Mouse (Mus musculus): ENCODE measurements at regions not wholly inside any gene's neighbourhood (a gene's known extent, or its start where the extent isn't known, plus 50 kb on each side); places are given as distances from the start of the nearest gene placed in this dataset.

- Histone ChIP-seq H3K4me2 (no peak overlapping the region), H3K4me3 (no peak overlapping the region), H3K27ac (no peak overlapping the region), H3K9me3 (no peaks in the 10 kb centered on the region), H3K4me1 (no peaks in the 10 kb centered on the region), H3K36me3 (no peaks in the 10 kb centered on the region), H3K27me3 (no peaks in the 10 kb centered on the region), H3K9ac (no peak overlapping the region)
- WGBS = 78% methylated on average over 3 of the region's 3 CpGs
- no peak for ATAC-seq (ENCODE audit: insufficient number of reproducible peaks, low FRiP score, low TSS enrichment, low read depth)
Measured at GRCm38 (mm10) chr8:128148351-128148942, 210.0 kb upstream of the Nrp1 start.

DNA sequence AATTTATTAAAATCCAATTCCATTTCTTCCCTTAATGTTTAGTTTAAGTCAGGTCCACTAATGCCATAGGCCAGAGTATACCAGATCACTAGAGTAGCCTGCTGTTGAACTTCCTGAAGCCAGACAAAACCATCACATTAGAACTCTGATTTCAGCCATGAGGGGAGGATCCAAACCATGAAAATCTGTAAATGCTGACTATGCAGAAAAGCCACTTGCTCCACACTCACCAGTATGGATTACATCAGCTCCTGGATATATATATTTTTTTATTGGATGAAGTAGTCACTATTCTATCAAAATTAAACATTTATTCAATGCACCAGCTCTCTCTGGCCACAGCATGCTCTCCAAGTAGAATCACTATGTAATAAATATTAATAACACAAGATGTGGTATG lies 202.8 kb upstream of the Nrp1 start:
- no peak overlapping the region for H3K9ac ChIP-seq
- H3K27me3 ChIP-seq = no peaks in the 10 kb centered on the region
- no peak overlapping the region for H3K4me3 ChIP-seq
- no peaks in the 10 kb centered on the region for H3K36me3 ChIP-seq
- no peak overlapping the region for H3K4me2 ChIP-seq
- no peaks in the 10 kb centered on the region for H3K4me1 ChIP-seq
- H3K9me3 ChIP-seq = no peaks in the 10 kb centered on the region
- no peak for ATAC-seq (ENCODE audit: insufficient number of reproducible peaks, low FRiP score, low TSS enrichment, low read depth)
- H3K27ac ChIP-seq = no peak overlapping the region

DNA sequence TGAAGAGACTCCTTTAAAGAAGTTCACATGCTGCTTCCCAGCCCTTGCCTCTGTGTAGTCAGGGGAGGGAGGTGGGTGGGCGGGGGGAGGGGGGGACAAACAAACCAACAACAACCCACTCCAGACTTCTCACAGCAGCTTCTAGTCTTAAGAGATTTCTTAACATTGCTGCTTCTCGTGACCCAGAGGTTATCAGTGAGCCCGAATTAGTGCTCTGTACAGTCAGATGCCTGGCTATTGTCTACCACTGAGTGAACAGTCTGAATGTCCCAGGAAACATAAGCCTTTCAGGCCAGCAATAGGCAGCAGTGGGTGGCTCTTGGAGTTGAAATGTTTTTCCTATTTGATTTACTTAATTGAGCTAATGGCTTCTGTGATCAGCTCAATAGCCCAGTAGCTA lies 202.2 kb upstream of the Nrp1 start:
- Histone ChIP-seq H3K4me2 (no peak overlapping the region), H3K4me1 (no peaks in the 10 kb centered on the region), H3K27ac (no peak overlapping the region), H3K36me3 (no peaks in the 10 kb centered on the region), H3K4me3 (no peak overlapping the region), H3K9ac (no peak overlapping the region), H3K9me3 (no peaks in the 10 kb centered on the region), H3K27me3 (no peaks in the 10 kb centered on the region)
- ATAC-seq (ENCODE audit: insufficient number of reproducible peaks, low FRiP score, low TSS enrichment, low read depth) = no peak
- WGBS = 52% methylated on average over 3 of the region's 3 CpGs

DNA sequence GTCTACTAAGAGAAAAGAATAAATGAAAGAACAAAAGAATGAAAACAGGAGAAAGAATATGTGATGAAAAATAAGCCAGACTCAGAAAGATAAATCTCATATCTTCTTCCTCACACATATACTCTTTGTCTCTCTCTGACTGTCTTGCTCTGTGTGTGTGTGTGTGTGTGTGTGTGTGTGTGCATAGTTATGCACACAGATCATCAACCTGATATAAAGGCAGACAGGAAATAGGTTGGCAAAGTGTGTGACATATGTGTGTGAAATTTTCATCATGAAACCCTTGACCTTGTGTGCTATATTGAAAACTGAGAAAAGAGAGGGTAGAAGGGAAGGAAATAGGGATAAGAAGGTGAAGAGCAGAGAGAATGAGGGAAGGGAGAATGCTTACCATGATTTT lies 195.5 kb upstream of the Nrp1 start:
- Histone ChIP-seq H3K4me2 (no peak overlapping the region), H3K27ac (no peak overlapping the region), H3K36me3 (no peaks in the 10 kb centered on the region), H3K9me3 (no peaks in the 10 kb centered on the region), H3K9ac (no peak overlapping the region), H3K27me3 (no peaks in the 10 kb centered on the region), H3K4me1 (no peaks in the 10 kb centered on the region), H3K4me3 (no peak overlapping the region)
- ATAC-seq (ENCODE audit: insufficient number of reproducible peaks, low FRiP score, low TSS enrichment, low read depth) = no peak

- Histone ChIP-seq H3K4me3 (no peak overlapping the region), H3K27ac (no peak overlapping the region), H3K4me2 (no peak overlapping the region), H3K36me3 (no peaks in the 10 kb centered on the region), H3K27me3 (no peaks in the 10 kb centered on the region), H3K9ac (no peak overlapping the region), H3K9me3 (no peaks in the 10 kb centered on the region), H3K4me1 (no peaks in the 10 kb centered on the region)
- 69% methylated on average over 5 of the region's 5 CpGs for WGBS
- no peak for ATAC-seq (ENCODE audit: insufficient number of reproducible peaks, low FRiP score, low TSS enrichment, low read depth)
Measured at GRCm38 (mm10) chr8:128164976-128165375, 193.4 kb upstream of the Nrp1 start.

DNA sequence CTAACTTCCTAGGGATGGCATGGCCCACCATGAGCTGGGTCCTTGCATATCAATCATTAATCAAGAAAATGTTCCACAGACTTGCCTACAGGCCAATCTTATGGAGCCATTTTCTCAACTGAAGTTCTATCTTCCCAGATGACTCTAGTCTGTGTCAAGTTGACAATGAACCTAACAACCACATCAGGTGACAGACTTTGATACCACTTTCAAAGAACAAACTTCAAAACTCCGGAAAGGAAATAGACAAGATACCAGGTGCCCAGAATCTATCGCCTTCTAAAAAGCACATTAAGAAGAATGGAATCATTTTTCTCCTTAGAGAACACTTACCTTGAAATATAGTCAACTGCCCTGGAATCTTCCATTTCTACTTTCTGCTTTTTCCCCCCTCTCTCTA lies 192.8 kb upstream of the Nrp1 start:
- Histone ChIP-seq H3K36me3 (no peaks in the 10 kb centered on the region), H3K9me3 (no peaks in the 10 kb centered on the region), H3K4me2 (no peak overlapping the region), H3K27me3 (no peaks in the 10 kb centered on the region), H3K9ac (no peak overlapping the region), H3K4me1 (no peaks in the 10 kb centered on the region), H3K4me3 (no peak overlapping the region), H3K27ac (no peak overlapping the region)
- 91% methylated on average over 2 of the region's 2 CpGs for WGBS
- no peak for ATAC-seq (ENCODE audit: insufficient number of reproducible peaks, low FRiP score, low TSS enrichment, low read depth)

DNA sequence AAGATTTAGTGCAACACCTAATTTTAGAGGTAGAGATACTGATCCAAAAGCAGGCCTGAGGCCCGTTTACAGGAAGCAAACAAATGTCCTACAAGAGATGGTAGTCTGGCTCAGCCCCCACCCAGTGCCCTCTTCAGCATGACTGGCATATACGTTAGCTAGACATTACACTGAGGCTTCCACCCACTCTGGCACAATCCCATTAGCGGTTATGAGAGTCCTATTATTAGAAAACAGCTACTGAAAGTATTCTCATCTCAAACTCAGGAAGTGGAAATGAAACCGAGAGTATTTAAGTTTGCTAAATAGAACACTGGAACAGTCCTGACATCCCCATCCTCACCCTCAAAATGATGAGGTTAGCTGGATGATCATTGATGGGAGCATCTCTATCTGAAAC lies 192.3 kb upstream of the Nrp1 start:
- no peak overlapping the region for H3K9ac ChIP-seq
- no peaks in the 10 kb centered on the region for H3K36me3 ChIP-seq
- 85% methylated on average over 4 of the region's 4 CpGs for WGBS

GRCm38 (mm10) chr8:128168819-128169218 lies 189.6 kb upstream of the Nrp1 start:
- Histone ChIP-seq H3K27ac (no peak overlapping the region), H3K9ac (no peak overlapping the region), H3K36me3 (no peaks in the 10 kb centered on the region), H3K4me2 (no peak overlapping the region), H3K9me3 (no peaks in the 10 kb centered on the region), H3K27me3 (no peaks in the 10 kb centered on the region), H3K4me1 (no peaks in the 10 kb centered on the region), H3K4me3 (no peak overlapping the region)
- ATAC-seq (ENCODE audit: insufficient number of reproducible peaks, low FRiP score, low TSS enrichment, low read depth) = no peak
- 77% methylated on average over 3 of the region's 3 CpGs for WGBS

More for the DNA sequence above, 192.3 kb upstream of the Nrp1 start:
- H3K4me1 ChIP-seq = no peaks in the 10 kb centered on the region
- no peak for ATAC-seq (ENCODE audit: insufficient number of reproducible peaks, low FRiP score, low TSS enrichment, low read depth)
- no peaks in the 10 kb centered on the region for H3K27me3 ChIP-seq
- no peak overlapping the region for H3K4me2 ChIP-seq
- H3K4me3 ChIP-seq = no peak overlapping the region
- H3K27ac ChIP-seq = no peak overlapping the region
- H3K9me3 ChIP-seq = no peaks in the 10 kb centered on the region

- 44% methylated on average over 1 of the region's 1 CpGs for WGBS
- Histone ChIP-seq H3K4me1 (no peaks in the 10 kb centered on the region), H3K9me3 (no peaks in the 10 kb centered on the region), H3K4me2 (no peak overlapping the region), H3K27ac (no peak overlapping the region), H3K9ac (no peak overlapping the region), H3K27me3 (no peaks in the 10 kb centered on the region), H3K36me3 (no peaks in the 10 kb centered on the region), H3K4me3 (no peak overlapping the region)
- ATAC-seq (ENCODE audit: insufficient number of reproducible peaks, low FRiP score, low TSS enrichment, low read depth) = no peak
Measured at GRCm38 (mm10) chr8:128171116-128171515, 187.3 kb upstream of the Nrp1 start.

GRCm38 (mm10) chr8:128180214-128180613 lies 178.2 kb upstream of the Nrp1 start:
- ATAC-seq (ENCODE audit: insufficient number of reproducible peaks, low FRiP score, low TSS enrichment, low read depth) = no peak
- H3K27me3 ChIP-seq = no peaks in the 10 kb centered on the region
- 43% methylated on average over 5 of the region's 5 CpGs for WGBS

GRCm38 (mm10) chr8:128183081-128183480 lies 175.3 kb upstream of the Nrp1 start:
- WGBS = 24% methylated on average over 4 of the region's 4 CpGs
- no peaks in the 10 kb centered on the region; the same call in 1 of the 2 replicates for H3K4me1 ChIP-seq
- no peaks in the 10 kb centered on the region for H3K9me3 ChIP-seq
- H3K9ac ChIP-seq = no peak overlapping the region
- H3K27me3 ChIP-seq = no peaks in the 10 kb centered on the region
- H3K4me2 ChIP-seq = no peak overlapping the region
- H3K27ac ChIP-seq = no peak overlapping the region
- ATAC-seq (ENCODE audit: insufficient number of reproducible peaks, low FRiP score, low TSS enrichment, low read depth) = no peak
- no peaks in the 10 kb centered on the region for H3K36me3 ChIP-seq
- H3K4me3 ChIP-seq = no peak overlapping the region

More at GRCm38 (mm10) chr8:128180214-128180613, 178.2 kb upstream of the Nrp1 start:
- Histone ChIP-seq H3K27ac (no peak overlapping the region), H3K36me3 (no peaks in the 10 kb centered on the region), H3K4me2 (no peak overlapping the region), H3K4me3 (no peak overlapping the region), H3K4me1 (no peaks in the 10 kb centered on the region; the same call in 1 of the 2 replicates), H3K9ac (no peak overlapping the region), H3K9me3 (no peaks in the 10 kb centered on the region)

- Histone ChIP-seq H3K9ac (no peak overlapping the region), H3K27ac (no peak overlapping the region), H3K4me1 (no peaks in the 10 kb centered on the region), H3K4me2 (no peak overlapping the region), H3K9me3 (no peaks in the 10 kb centered on the region), H3K27me3 (no peaks in the 10 kb centered on the region), H3K36me3 (no peaks in the 10 kb centered on the region), H3K4me3 (no peak overlapping the region)
- ATAC-seq (ENCODE audit: insufficient number of reproducible peaks, low FRiP score, low TSS enrichment, low read depth) = no peak
- 47% methylated on average over 6 of the region's 6 CpGs for WGBS
Measured at GRCm38 (mm10) chr8:128188321-128188720, 170.1 kb upstream of the Nrp1 start.

- Histone ChIP-seq H3K4me2 (no peak overlapping the region), H3K9ac (no peak overlapping the region), H3K9me3 (no peaks in the 10 kb centered on the region), H3K27me3 (no peaks in the 10 kb centered on the region), H3K36me3 (no peaks in the 10 kb centered on the region), H3K4me1 (no peaks in the 10 kb centered on the region), H3K27ac (no peak overlapping the region), H3K4me3 (no peak overlapping the region)
- 73% methylated on average over 3 of the region's 3 CpGs for WGBS
- no peak for ATAC-seq (ENCODE audit: insufficient number of reproducible peaks, low FRiP score, low TSS enrichment, low read depth)
Measured at GRCm38 (mm10) chr8:128193293-128193887, 165.0 kb upstream of the Nrp1 start.
